ENCODE assay signal across 8 mouse cellular contexts in genomic region chr4:140701716-140702561, GRCm38 (mm10). TPM values are rescaled to one million over a fixed set of nuclear protein-coding genes. Genes with fewer than 3 reads are reported as not detected.
DNase-seq lines count a peak whose midpoint lies in the region; ATAC-seq and TF ChIP-seq lines count a peak whose summit lies in the region.

No protein-coding gene starts in this region.

- under 1% methylated on average over 71 of the region's 107 CpGs for WGBS in heart, embryonic 15.5 days
- under 1% methylated on average over 66 of the region's 107 CpGs for WGBS in limb, embryonic 13.5 days
- under 1% methylated on average over 41 of the region's 107 CpGs for WGBS in midbrain, postnatal 0 days
- 4% methylated on average over 100 of the region's 107 CpGs for WGBS in thymus, adult 2 months

- H3K9ac ChIP-seq in heart, embryonic 15.5 days = peak overlapping the region; percentile 92
- peak overlapping the region; percentile 99 for H3K9ac ChIP-seq in limb, embryonic 13.5 days
- H3K9ac ChIP-seq in midbrain, postnatal 0 days (replicated peaks; ENCODE audit: low read length, poor library complexity, severe bottlenecking) = peak overlapping the region; percentile 82

- H3K36me3 ChIP-seq in heart, embryonic 15.5 days = no peaks in the 10 kb centered on the region
- peaks cover 30% of the 10 kb centered on the region for H3K36me3 ChIP-seq in limb, embryonic 13.5 days
- H3K36me3 ChIP-seq in midbrain, postnatal 0 days (ENCODE audit: insufficient read depth, low read length) = no peaks in the 10 kb centered on the region
- no peaks in the 10 kb centered on the region for H3K36me3 ChIP-seq in thymus, adult 2 months (ENCODE audit: control insufficient read depth, insufficient read depth, low read length)

- H3K27me3 ChIP-seq in heart, embryonic 15.5 days = peaks cover 10% of the 10 kb centered on the region; the same call in 1 of the 2 replicates
- 0 out of 2 replicates have a peak, but pooled peaks cover 11% of the 10 kb centered on the region for H3K27me3 ChIP-seq in limb, embryonic 13.5 days
- H3K27me3 ChIP-seq in midbrain, postnatal 0 days (ENCODE audit: insufficient read depth, low read length) = peaks cover 14% of the 10 kb centered on the region; the same call in 1 of the 2 replicates
- H3K27me3 ChIP-seq in thymus, adult 2 months (ENCODE audit: control insufficient read depth, insufficient read depth, low read length) = no peaks in the 10 kb centered on the region

- peak; percentile 24 for ATAC-seq in heart, embryonic 15.5 days (replicated peaks; ENCODE audit: insufficient number of reproducible peaks, insufficient read depth, low FRiP score, low read depth)
- ATAC-seq in limb, embryonic 13.5 days (ENCODE audit: low FRiP score, low read depth) = peak; percentile 17
- 0 out of 2 replicates have a peak, but pooled peaks have one; percentile 14 for ATAC-seq in midbrain, postnatal 0 days (ENCODE audit: low FRiP score)

- peaks cover 6% of the 10 kb centered on the region for H3K4me1 ChIP-seq in bone marrow macrophage, adult 2 months (ENCODE audit: control insufficient read depth, insufficient read depth, low read length)
- peaks cover 47% of the 10 kb centered on the region for H3K4me1 ChIP-seq in heart, embryonic 15.5 days (replicated peaks)
- H3K4me1 ChIP-seq in limb, embryonic 13.5 days = peaks cover 53% of the 10 kb centered on the region
- H3K4me1 ChIP-seq in midbrain, postnatal 0 days (ENCODE audit: insufficient read depth, low read length) = peaks cover 6% of the 10 kb centered on the region; the same call in 1 of the 2 replicates
- peaks cover 23% of the 10 kb centered on the region for H3K4me1 ChIP-seq in thymus, adult 2 months (replicated peaks; ENCODE audit: control insufficient read depth, insufficient read depth, low read length)

- TF ChIP-seq CTCF in left cerebral cortex, adult 2 months (IDR thresholded peaks at IDR 0.05) = no peak
- no peak for TF ChIP-seq CTCF in bone marrow macrophage, adult 2 months (IDR thresholded peaks at IDR 0.05; ENCODE audit: low read depth, low read length)
- TF ChIP-seq CTCF in midbrain, postnatal 0 days (IDR thresholded peaks at IDR 0.05) = no peak
- TF ChIP-seq CTCF in thymus, adult 2 months (IDR thresholded peaks at IDR 0.05; ENCODE audit: borderline replicate concordance, control insufficient read depth, extremely low read depth, insufficient read depth, low read length, poor library complexity) = no peak

- H3K4me2 ChIP-seq in heart, embryonic 15.5 days = peak overlapping the region; percentile 92
- H3K4me2 ChIP-seq in limb, embryonic 13.5 days (replicated peaks) = peak overlapping the region; percentile 87
- peak overlapping the region; percentile 79 for H3K4me2 ChIP-seq in midbrain, postnatal 0 days (ENCODE audit: low read depth, low read length, poor library complexity, severe bottlenecking)

- peak overlapping the region; percentile 74 for H3K4me3 ChIP-seq in left cerebral cortex, adult 2 months
- peak overlapping the region; percentile 87 for H3K4me3 ChIP-seq in bone marrow macrophage, adult 2 months (ENCODE audit: insufficient read depth, low read length)
- peak overlapping the region; percentile 90 for H3K4me3 ChIP-seq in heart, embryonic 15.5 days
- peak overlapping the region; percentile 90 for H3K4me3 ChIP-seq in limb, embryonic 13.5 days
- peak overlapping the region; percentile 88 for H3K4me3 ChIP-seq in midbrain, postnatal 0 days (ENCODE audit: low read depth, low read length)
- H3K4me3 ChIP-seq in thymus, adult 2 months (ENCODE audit: control insufficient read depth, insufficient read depth, low read length) = peak overlapping the region; percentile 75

- no peak for TF ChIP-seq POLR2A in bone marrow macrophage, adult 2 months (IDR thresholded peaks at IDR 0.05; ENCODE audit: borderline replicate concordance, low read depth, low read length)
- no peak for TF ChIP-seq POLR2A in thymus, adult 2 months (IDR thresholded peaks at IDR 0.05; ENCODE audit: control insufficient read depth, extremely low read depth, insufficient read depth, low read length, poor library complexity)

- H3K27ac ChIP-seq in left cerebral cortex, adult 2 months = peak overlapping the region; percentile 81
- peak overlapping the region; percentile 98 for H3K27ac ChIP-seq in bone marrow macrophage, adult 2 months (ENCODE audit: insufficient read depth, low read depth, low read length)
- H3K27ac ChIP-seq in heart, embryonic 15.5 days = peak overlapping the region; percentile 88
- H3K27ac ChIP-seq in limb, embryonic 13.5 days = peak overlapping the region; percentile 99
- H3K27ac ChIP-seq in midbrain, postnatal 0 days (ENCODE audit: low read depth, low read length) = peak overlapping the region; percentile 82
- peak overlapping the region; percentile 91 for H3K27ac ChIP-seq in thymus, adult 2 months (ENCODE audit: control insufficient read depth, insufficient read depth, low read length)

- peak in 1 of 2 experiments; percentile 45 for DNase-seq in left cerebral cortex, adult 2 months (ENCODE audit: extremely low spot score in 1 of 2, low spot score in 2 of 2)
- DNase-seq in left cerebral cortex, adult 8-10 months (ENCODE audit: low spot score in 2 of 2) = no peak
- peak; percentile 56 for DNase-seq in midbrain, postnatal 0 days (ENCODE audit: low spot score)
- peak; percentile 68 for DNase-seq in thymus, adult 2 months
- no peak for DNase-seq in layer of hippocampus, postnatal 25 days (ENCODE audit: extremely low spot score in 1 of 2, low spot score in 1 of 2)

- no peaks in the 10 kb centered on the region for H3K9me3 ChIP-seq in heart, embryonic 15.5 days (replicated peaks)
- H3K9me3 ChIP-seq in limb, embryonic 13.5 days = no peaks in the 10 kb centered on the region
- no peaks in the 10 kb centered on the region for H3K9me3 ChIP-seq in midbrain, postnatal 0 days (ENCODE audit: low read length)

- intact Hi-C loops in left cerebral cortex, adult 2 months (cut with DNase I) = loop anchor here (1.0 kb wide), 1 partner anchor 12 kb away; no protein-coding TSS in a partner anchor

RNA-seq across cellular contexts. Expression of gene Rcc2, which starts 1.6 kb away (rescaled TPM):
- total RNA-seq in left cerebral cortex, adult 2 months (2021) = 10 to 100 TPM; 87.4 to 91.7 TPM
- 10 to 100 TPM; 82.4 to 85.0 (median 84.4) TPM for total RNA-seq in left cerebral cortex, adult 8-10 months (2022)
- polyA plus RNA-seq in bone marrow macrophage, adult 2 months (2012; ENCODE audit: insufficient read depth, insufficient read length, missing spikeins) = 57.1 and 63.4 TPM in 2 replicates
- polyA plus RNA-seq in heart, embryonic 15.5 days (2015; fragmentation: Nextera tagmentation; extraction: Ambion mirVana) = 13.9 and 24.6 TPM in 2 replicates
- 32.8 and 41.5 TPM in 2 replicates for polyA plus RNA-seq in limb, embryonic 13.5 days (2015; fragmentation: Nextera tagmentation; extraction: Ambion mirVana)
- total RNA-seq in midbrain, postnatal 0 days (2014; rRNA removed) = 40.0 and 51.2 TPM in 2 replicates
- 11.5 and 13.2 TPM in 2 replicates for polyA plus RNA-seq in midbrain, postnatal 0 days (2015; fragmentation: Nextera tagmentation; extraction: Ambion mirVana)
- polyA plus RNA-seq in thymus, adult 2 months (2012; rRNA removed) = 211 and 279 TPM in 2 replicates
- 10 to 100 TPM; 87.9 to 88.8 TPM for total RNA-seq in layer of hippocampus, postnatal 25 days (2021)

RNA-seq across cellular contexts. Expression of gene Arhgef10l, which starts 36.1 kb away (rescaled TPM):
- total RNA-seq in left cerebral cortex, adult 2 months (2021) = 10 to 100 TPM; 63.2 to 71.5 TPM
- total RNA-seq in left cerebral cortex, adult 8-10 months (2022) = 10 to 100 TPM; 68.0 to 98.1 (median 77.8) TPM
- 71.0 and 85.4 TPM in 2 replicates for polyA plus RNA-seq in bone marrow macrophage, adult 2 months (2012; ENCODE audit: insufficient read depth, insufficient read length, missing spikeins)
- polyA plus RNA-seq in heart, embryonic 15.5 days (2015; fragmentation: Nextera tagmentation; extraction: Ambion mirVana) = 15.3 and 21.8 TPM in 2 replicates
- 14.9 TPM in 2 replicates for polyA plus RNA-seq in limb, embryonic 13.5 days (2015; fragmentation: Nextera tagmentation; extraction: Ambion mirVana)
- total RNA-seq in midbrain, postnatal 0 days (2014; rRNA removed) = 68.7 and 81.1 TPM in 2 replicates
- 20.7 and 23.1 TPM in 2 replicates for polyA plus RNA-seq in midbrain, postnatal 0 days (2015; fragmentation: Nextera tagmentation; extraction: Ambion mirVana)
- polyA plus RNA-seq in thymus, adult 2 months (2012; rRNA removed) = 22.2 and 26.0 TPM in 2 replicates
- total RNA-seq in layer of hippocampus, postnatal 25 days (2021) = 10 to 100 TPM; 43.4 to 46.6 TPM

RNA-seq across cellular contexts. Expression of gene Padi6, which starts 40.5 kb away (rescaled TPM):
- not detected for total RNA-seq in left cerebral cortex, adult 2 months (2021)
- under 1 TPM in 3 of 4 experiments, not detected in 1; 0.18 to 0.80 (median 0.20) TPM for total RNA-seq in left cerebral cortex, adult 8-10 months (2022)
- polyA plus RNA-seq in bone marrow macrophage, adult 2 months (2012; ENCODE audit: insufficient read depth, insufficient read length, missing spikeins) = not detected in 2 replicates
- 0.30 TPM in 1 of 2 replicates, not detected in the other for polyA plus RNA-seq in heart, embryonic 15.5 days (2015; fragmentation: Nextera tagmentation; extraction: Ambion mirVana)
- polyA plus RNA-seq in limb, embryonic 13.5 days (2015; fragmentation: Nextera tagmentation; extraction: Ambion mirVana) = 0.10 TPM in 1 of 2 replicates, not detected in the other
- total RNA-seq in midbrain, postnatal 0 days (2014; rRNA removed) = not detected in 2 replicates
- polyA plus RNA-seq in midbrain, postnatal 0 days (2015; fragmentation: Nextera tagmentation; extraction: Ambion mirVana) = 0.09 and 0.10 TPM in 2 replicates
- polyA plus RNA-seq in thymus, adult 2 months (2012; rRNA removed) = 0.90 and 1.0 TPM in 2 replicates
- total RNA-seq in layer of hippocampus, postnatal 25 days (2021) = not detected

Comparison
In these comparisons a context has a peak if more than half of its experiments do, and no peak if none do; other contexts are left out.
1. DNase-seq: peak in midbrain, postnatal 0 days (single experiment) and thymus, adult 2 months (single experiment); none in left cerebral cortex, adult 8-10 months (0 of 2) and layer of hippocampus, postnatal 25 days (0 of 2).
2. Peak in every context shown above with its lines, with median percentiles within 50 percentile points of each other: H3K27ac ChIP-seq, H3K4me3 ChIP-seq, ATAC-seq, H3K4me2 ChIP-seq and H3K9ac ChIP-seq.